Mouse (Mus musculus) midbrain, embryonic 14.5 days (tissue): Measurements from ENCODE around the gene Olfr1404. TPM values are rescaled to one million over a fixed set of nuclear protein-coding genes. Genes with fewer than 3 reads are reported as not detected.
"Not testable (repeated sequence)": the region's sequence is repeated elsewhere in the genome, so short reads cannot be mapped to it uniquely, and the experiment has no call there.

ENCODE experiments used
- ATAC-seq: fragments of 200-750 bp; cut with Nextera tagmentation; 2 replicates; pipeline ENCODE4 v1.8.0; 2017; ENCODE audit warnings: moderate number of reproducible peaks, moderate library complexity; ENCODE audit not compliant: low FRiP score, low TSS enrichment
- DNase-seq: peaks from one replicate; pipeline ENCODE4 v3.0.0-alpha.2; 2015
- H3K27ac ChIP-seq: fragments of 300-500 bp; sonication (generic); replicated peaks from 2 replicates; pipeline ENCODE4 v1.5.1; 2014; ENCODE audit warnings: mild to moderate bottlenecking, low read depth, low read length, moderate library complexity
- H3K27me3 ChIP-seq: fragments of 300-500 bp; sonication (generic); 2 replicates; pipeline ENCODE4 v1.6.1; 2014; ENCODE audit warnings: low read length, control low read depth, mixed read lengths; ENCODE audit not compliant: control insufficient read depth, insufficient read depth
- H3K36me3 ChIP-seq: fragments of 300-500 bp; sonication (generic); 2 replicates; pipeline ENCODE4 v1.6.1; 2014; ENCODE audit warnings: low read length, control low read depth; ENCODE audit not compliant: control insufficient read depth, insufficient read depth
- H3K4me1 ChIP-seq: fragments of 300-500 bp; sonication (generic); 2 replicates; pipeline ENCODE4 v1.6.1; 2014; ENCODE audit warnings: mild to moderate bottlenecking, antibody characterized with exemption, low read length, control low read depth; ENCODE audit not compliant: control insufficient read depth, insufficient read depth
- H3K4me2 ChIP-seq: fragments of 300-500 bp; sonication (generic); 2 replicates; pipeline ENCODE4 v1.6.1; 2014; ENCODE audit warnings: mild to moderate bottlenecking, low read length, moderate library complexity
- H3K4me3 ChIP-seq: fragments of 300-500 bp; sonication (generic); replicated peaks from 2 replicates; pipeline ENCODE4 v1.5.1; 2014; ENCODE audit warnings: low read depth, low read length
- H3K9ac ChIP-seq: fragments of 300-500 bp; sonication (generic); replicated peaks from 2 replicates; pipeline ENCODE4 v1.6.1; 2014; ENCODE audit warnings: mild to moderate bottlenecking, low read length, moderate library complexity
- H3K9me3 ChIP-seq: fragments of 300-500 bp; sonication (generic); 2 replicates; pipeline ENCODE4 v1.6.1; 2016; ENCODE audit warnings: low read length, control low read depth, mixed read lengths; ENCODE audit not compliant: control insufficient read depth
- WGBS: fragments of 180-500 bp; shearing (Covaris S2); extraction: QIAGEN DNeasy Blood & Tissue Kit; methylation state at CpG from one replicate; pipeline ENCODE4 v1.1.7; 2014; 5-methylcytosine and 5-hydroxymethylcytosine counted together
- polyA plus RNA-seq: library from polyadenylated mRNA; unstranded; fragments of >200 nt; fragmentation: Nextera tagmentation; extraction: Ambion mirVana; gene quantifications from 2 replicates; pipeline ENCODE4 v1.2.1, GENCODE M21; 2014

Olfr1404 gene
- polyA plus RNA-seq: not detected in 2 replicates

GRCm38 (mm10) chr1:173212092-173212491, at the start of gene Olfr1404:
Gene Olfr1404, plus strand, starts transcription at chr1:173212392.
- Histone ChIP-seq H3K27ac (no peak within 1 kb of the TSS), H3K27me3 (no peaks in the 10 kb centered on the region), H3K9me3 (no peaks in the 10 kb centered on the region), H3K4me1 (no peaks in the 10 kb centered on the region), H3K36me3 (no peaks in the 10 kb centered on the region), H3K4me3 (no peak within 1 kb of the TSS), H3K9ac (no peak within 1 kb of the TSS), H3K4me2 (no peak within 1 kb of the TSS)
- ATAC-seq: no peak
- DNase-seq: no peak
- WGBS: 93% methylated on average over 5 of the region's 5 CpGs

GRCm38 (mm10) chr1:173174154-173174842, 37.9 kb upstream of the Olfr1404 start:
- H3K9me3 ChIP-seq: no peaks in the 10 kb centered on the region
- no peaks in the 10 kb centered on the region for H3K36me3 ChIP-seq

GRCm38 (mm10) chr1:173190540-173190939, 21.7 kb upstream of the Olfr1404 start, which contains the start of gene Olfr1406:
Gene Olfr1406, minus strand, starts transcription at chr1:173190640.
- 68% methylated on average over 3 of the region's 3 CpGs for WGBS
- H3K27me3 ChIP-seq: no peaks in the 10 kb centered on the region
- H3K27ac ChIP-seq: no peak within 1 kb of the TSS
- H3K4me1 ChIP-seq: no peaks in the 10 kb centered on the region
- H3K4me3 ChIP-seq: no peak within 1 kb of the TSS
- ATAC-seq (no peak), DNase-seq (no peak)
- no peak within 1 kb of the TSS for H3K9ac ChIP-seq
- H3K36me3 ChIP-seq: no peaks in the 10 kb centered on the region
- H3K9me3 ChIP-seq: no peaks in the 10 kb centered on the region
- no peak within 1 kb of the TSS for H3K4me2 ChIP-seq

More at GRCm38 (mm10) chr1:173174154-173174842, 37.9 kb upstream of the Olfr1404 start:
- H3K4me2 ChIP-seq: no peak overlapping the region
- DNase-seq (no peak), ATAC-seq (no peak)
- H3K27me3 ChIP-seq: no peaks in the 10 kb centered on the region
- H3K4me3 ChIP-seq: no peak overlapping the region
- H3K27ac ChIP-seq: no peak overlapping the region
- H3K9ac ChIP-seq: no peak overlapping the region
- H3K4me1 ChIP-seq: no peaks in the 10 kb centered on the region

GRCm38 (mm10) chr1:173192059-173192458, 20.1 kb upstream of the Olfr1404 start:
- Histone ChIP-seq H3K9me3 (no peaks in the 10 kb centered on the region), H3K4me2 (no peak overlapping the region), H3K27me3 (no peaks in the 10 kb centered on the region), H3K27ac (no peak overlapping the region), H3K36me3 (no peaks in the 10 kb centered on the region), H3K4me1 (no peaks in the 10 kb centered on the region), H3K9ac (no peak overlapping the region), H3K4me3 (no peak overlapping the region)
- WGBS: 82% methylated on average over 3 of the region's 3 CpGs
- no peak for ATAC-seq
- DNase-seq: no peak

- no peaks in the 10 kb centered on the region for H3K9me3 ChIP-seq
- DNase-seq (no peak), ATAC-seq (no peak)
- H3K27ac ChIP-seq: no peak overlapping the region
- no peak overlapping the region for H3K9ac ChIP-seq
- H3K36me3 ChIP-seq: no peaks in the 10 kb centered on the region
- no peaks in the 10 kb centered on the region for H3K27me3 ChIP-seq
- H3K4me2 ChIP-seq: no peak overlapping the region
- H3K4me3 ChIP-seq: no peak overlapping the region
- H3K4me1 ChIP-seq: no peaks in the 10 kb centered on the region
- WGBS: 85% methylated on average over 2 of the region's 2 CpGs
Measured at GRCm38 (mm10) chr1:173196359-173196758, 15.8 kb upstream of the Olfr1404 start.

- Histone ChIP-seq H3K36me3 (no peaks in the 10 kb centered on the region), H3K4me1 (no peaks in the 10 kb centered on the region), H3K27me3 (no peaks in the 10 kb centered on the region), H3K9me3 (no peaks in the 10 kb centered on the region), H3K4me3 (no peak within 1 kb of the TSS), H3K9ac (no peak within 1 kb of the TSS), H3K4me2 (no peak within 1 kb of the TSS), H3K27ac (no peak within 1 kb of the TSS)
- 68% methylated on average over 5 of the region's 5 CpGs for whole genome bisulfite sequencing
- no peak for DNase-seq
- no peak for ATAC-seq
Measured at GRCm38 (mm10) chr1:173197508-173197907, 14.7 kb upstream of the Olfr1404 start, which contains the start of gene Olfr218. Gene Olfr218, plus strand, starts transcription at chr1:173197808.

GRCm38 (mm10) chr1:173216481-173216880, 4.3 kb downstream of the Olfr1404 start:
- Histone ChIP-seq H3K36me3 (no peaks in the 10 kb centered on the region), H3K4me2 (no peak overlapping the region), H3K4me3 (no peak overlapping the region), H3K9ac (no peak overlapping the region), H3K4me1 (no peaks in the 10 kb centered on the region), H3K9me3 (no peaks in the 10 kb centered on the region), H3K27ac (no peak overlapping the region), H3K27me3 (no peaks in the 10 kb centered on the region)
- DNase-seq (no peak), ATAC-seq (no peak)
- WGBS: 91% methylated on average over 3 of the region's 3 CpGs

- Histone ChIP-seq H3K36me3 (no peaks in the 10 kb centered on the region), H3K4me2 (no peak within 1 kb of the TSS), H3K4me3 (no peak within 1 kb of the TSS), H3K9ac (no peak within 1 kb of the TSS), H3K27ac (no peak within 1 kb of the TSS), H3K27me3 (no peaks in the 10 kb centered on the region), H3K4me1 (no peaks in the 10 kb centered on the region), H3K9me3 (no peaks in the 10 kb centered on the region)
- DNase-seq (no peak), ATAC-seq (no peak)
- 80% methylated on average over 2 of the region's 2 CpGs for WGBS
Measured at GRCm38 (mm10) chr1:173227081-173227480, 14.9 kb downstream of the Olfr1404 start, which contains the start of gene Fcer1a. Gene Fcer1a, minus strand, starts transcription at chr1:173227214.

GRCm38 (mm10) chr1:173237004-173237403, 24.8 kb downstream of the Olfr1404 start:
- not testable (repeated sequence) for H3K36me3 ChIP-seq, ATAC-seq, H3K9me3 ChIP-seq, DNase-seq, H3K4me1 ChIP-seq, H3K4me3 ChIP-seq, H3K4me2 ChIP-seq, H3K27me3 ChIP-seq, H3K9ac ChIP-seq, H3K27ac ChIP-seq
- 84% methylated on average over 1 of the region's 1 CpGs for WGBS
